Mouse (Mus musculus) midbrain, postnatal 0 days (tissue): ENCODE data around the gene Sh3bp4. TPM values are rescaled to one million over a fixed set of nuclear protein-coding genes. Genes with fewer than 3 reads are reported as not detected.

ENCODE experiments used
- ATAC-seq: fragments of 200-750 bp; cut with Nextera tagmentation; 2 replicates; pipeline ENCODE4 v1.8.0; 2017; ENCODE audit warnings: moderate number of reproducible peaks, mild to moderate bottlenecking, moderate TSS enrichment, moderate library complexity; ENCODE audit not compliant: low FRiP score
- DNase-seq: peaks from one replicate; pipeline ENCODE4 v3.0.0-alpha.2; 2015; ENCODE audit warnings: low spot score
- H3K27ac ChIP-seq: fragments of 300-500 bp; sonication (generic); 2 replicates; pipeline ENCODE4 v1.5.1; 2014; ENCODE audit warnings: low read depth, mild to moderate bottlenecking, low read length, mixed read lengths
- H3K27me3 ChIP-seq: fragments of 300-500 bp; sonication (generic); 2 replicates; pipeline ENCODE4 v1.6.1; 2014; ENCODE audit warnings: low read length, control low read depth, mixed read lengths; ENCODE audit not compliant: insufficient read depth
- H3K36me3 ChIP-seq: fragments of 300-500 bp; sonication (generic); 2 replicates; pipeline ENCODE4 v1.6.1; 2014; ENCODE audit warnings: low read length, control low read depth, mixed read lengths; ENCODE audit not compliant: insufficient read depth
- H3K4me1 ChIP-seq: fragments of 300-500 bp; sonication (generic); 2 replicates; pipeline ENCODE4 v1.6.1; 2014; ENCODE audit warnings: mild to moderate bottlenecking, control low read depth, antibody characterized with exemption, low read length, mixed read lengths; ENCODE audit not compliant: insufficient read depth
- H3K4me2 ChIP-seq: fragments of 300-500 bp; sonication (generic); 2 replicates; pipeline ENCODE4 v1.6.1; 2014; ENCODE audit warnings: low read depth, mild to moderate bottlenecking, low read length, mixed read lengths; ENCODE audit not compliant: poor library complexity, severe bottlenecking
- H3K4me3 ChIP-seq: fragments of 300-500 bp; sonication (generic); 2 replicates; pipeline ENCODE4 v1.5.1; 2014; ENCODE audit warnings: low read depth, mild to moderate bottlenecking, low read length, moderate library complexity
- H3K9ac ChIP-seq: fragments of 300-500 bp; sonication (generic); replicated peaks from 2 replicates; pipeline ENCODE4 v1.6.1; 2014; ENCODE audit warnings: mild to moderate bottlenecking, low read length, moderate library complexity, mixed read lengths; ENCODE audit not compliant: poor library complexity, severe bottlenecking
- H3K9me3 ChIP-seq: fragments of 300-500 bp; sonication (generic); 2 replicates; pipeline ENCODE4 v1.6.1; 2016; ENCODE audit warnings: low read length, control low read depth
- CTCF ChIP-seq: IDR thresholded peaks from 2 replicates; pipeline ENCODE4 v1.5.1; 2016; ENCODE audit warnings: antibody characterized with exemption, mild to moderate bottlenecking
- WGBS: fragments of 180-500 bp; shearing (Covaris S2); extraction: QIAGEN DNeasy Blood & Tissue Kit; methylation state at CpG from one replicate; pipeline ENCODE4 v1.1.7; 2014; 5-methylcytosine and 5-hydroxymethylcytosine counted together
- polyA plus RNA-seq: library from polyadenylated mRNA; unstranded; fragments of >200 nt; fragmentation: Nextera tagmentation; extraction: Ambion mirVana; gene quantifications from 2 replicates; pipeline ENCODE4 v1.2.1, GENCODE M21; 2015
- total RNA-seq: library from RNA; depleted of rRNA; stranded (reverse); fragments of >200 nt; gene quantifications from 2 replicates; pipeline ENCODE4 v1.2.3, GENCODE M21; 2014

Sh3bp4 gene
- total and polyA plus RNA-seq, 2 experiments from 2014 or later = 11.0 to 26.5 TPM

- ATAC-seq (peak; percentile 10; the same call in 1 of the 2 replicates), DNase-seq (peak; percentile 50)
- Histone ChIP-seq H3K27me3 (no peaks in the 10 kb centered on the region), H3K27ac (peak overlapping the region; percentile 52), H3K4me2 (peak overlapping the region; percentile 19), H3K9me3 (no peaks in the 10 kb centered on the region), H3K4me1 (peaks cover 20% of the 10 kb centered on the region; the same call in 1 of the 2 replicates), H3K4me3 (no peak overlapping the region), H3K36me3 (no peaks in the 10 kb centered on the region), H3K9ac (no peak overlapping the region)
- WGBS = 3% methylated on average over 19 of the region's 19 CpGs
- no peak for TF ChIP-seq CTCF
Observed at GRCm38 (mm10) chr1:89092442-89092991, 22.3 kb downstream of the Sh3bp4 start.

- H3K27ac ChIP-seq = no peak overlapping the region
- TF ChIP-seq CTCF = no peak
- WGBS = 79% methylated on average over 5 of the region's 5 CpGs
- no peak overlapping the region for H3K9ac ChIP-seq
- H3K9me3 ChIP-seq = no peaks in the 10 kb centered on the region
- no peak overlapping the region for H3K4me3 ChIP-seq
- no peaks in the 10 kb centered on the region for H3K36me3 ChIP-seq
- peaks cover 14% of the 10 kb centered on the region; the same call in 1 of the 2 replicates for H3K4me1 ChIP-seq
- H3K27me3 ChIP-seq = no peaks in the 10 kb centered on the region
- ATAC-seq (no peak), DNase-seq (no peak)
- H3K4me2 ChIP-seq = no peak overlapping the region
Observed at GRCm38 (mm10) chr1:89093696-89094095, 23.5 kb downstream of the Sh3bp4 start.

GRCm38 (mm10) chr1:89094416-89094815, 24.2 kb downstream of the Sh3bp4 start:
- no peak for TF ChIP-seq CTCF
- no peaks in the 10 kb centered on the region for H3K9me3 ChIP-seq
- H3K4me2 ChIP-seq = no peak overlapping the region
- no peak overlapping the region for H3K9ac ChIP-seq
- no peaks in the 10 kb centered on the region for H3K36me3 ChIP-seq
- ATAC-seq (no peak), DNase-seq (no peak)
- no peak overlapping the region for H3K4me3 ChIP-seq
- H3K4me1 ChIP-seq = peaks cover 12% of the 10 kb centered on the region; the same call in 1 of the 2 replicates
- no peak overlapping the region for H3K27ac ChIP-seq
- no peaks in the 10 kb centered on the region for H3K27me3 ChIP-seq
- 68% methylated on average over 4 of the region's 4 CpGs for WGBS

- H3K27ac ChIP-seq = no peak overlapping the region
- DNase-seq = no peak
- 32% methylated on average over 14 of the region's 14 CpGs for WGBS
- peaks cover 12% of the 10 kb centered on the region; the same call in 1 of the 2 replicates for H3K4me1 ChIP-seq
- H3K27me3 ChIP-seq = no peaks in the 10 kb centered on the region
- no peak overlapping the region for H3K4me2 ChIP-seq
- ATAC-seq = no peak; the same call in 1 of the 2 replicates
- H3K9me3 ChIP-seq = no peaks in the 10 kb centered on the region
- no peak overlapping the region for H3K4me3 ChIP-seq
- no peak for TF ChIP-seq CTCF
- H3K36me3 ChIP-seq = no peaks in the 10 kb centered on the region
- no peak overlapping the region for H3K9ac ChIP-seq
Observed at GRCm38 (mm10) chr1:89095642-89096424, 25.6 kb downstream of the Sh3bp4 start.

- H3K36me3 ChIP-seq = no peaks in the 10 kb centered on the region
- no peak for DNase-seq
- H3K27ac ChIP-seq = no peak overlapping the region
- no peak overlapping the region for H3K4me3 ChIP-seq
- no peak for TF ChIP-seq CTCF
- no peak overlapping the region for H3K4me2 ChIP-seq
- no peaks in the 10 kb centered on the region for H3K4me1 ChIP-seq
- H3K9me3 ChIP-seq = no peaks in the 10 kb centered on the region
- H3K9ac ChIP-seq = no peak overlapping the region
- no peaks in the 10 kb centered on the region for H3K27me3 ChIP-seq
- ATAC-seq = no peak
- WGBS = 44% methylated on average over 15 of the region's 15 CpGs
Observed at GRCm38 (mm10) chr1:89102231-89103003, 32.2 kb downstream of the Sh3bp4 start.

GRCm38 (mm10) chr1:89103004-89103263, 32.7 kb downstream of the Sh3bp4 start:
- H3K4me1 ChIP-seq = no peaks in the 10 kb centered on the region
- H3K27ac ChIP-seq = no peak overlapping the region
- H3K36me3 ChIP-seq = no peaks in the 10 kb centered on the region
- no peak for DNase-seq
- H3K27me3 ChIP-seq = no peaks in the 10 kb centered on the region
- WGBS = 53% methylated on average over 3 of the region's 3 CpGs
- no peak overlapping the region for H3K4me2 ChIP-seq
- H3K9me3 ChIP-seq = no peaks in the 10 kb centered on the region
- no peak for TF ChIP-seq CTCF
- ATAC-seq = no peak
- H3K9ac ChIP-seq = no peak overlapping the region
- H3K4me3 ChIP-seq = no peak overlapping the region
